Mouse (Mus musculus) liver, adult 2 months (tissue): ENCODE data around the gene Ms4a7.
"Not testable (repeated sequence)": the region's sequence is repeated elsewhere in the genome, so short reads cannot be mapped to it uniquely, and the experiment has no call there.

Experiments
- CTCF ChIP-seq: fragments of 200-500 bp; IDR thresholded peaks from 2 replicates; pipeline ENCODE4 v1.5.1; 2011; ENCODE audit warnings: low read depth, low read length, control low read depth
- POLR2A ChIP-seq: fragments of 200-500 bp; IDR thresholded peaks from 2 replicates; pipeline ENCODE4 v1.6.1; 2011; ENCODE audit warnings: low read length, control low read depth; ENCODE audit not compliant: insufficient read depth; ENCODE audit errors: extremely low read depth

DNA sequence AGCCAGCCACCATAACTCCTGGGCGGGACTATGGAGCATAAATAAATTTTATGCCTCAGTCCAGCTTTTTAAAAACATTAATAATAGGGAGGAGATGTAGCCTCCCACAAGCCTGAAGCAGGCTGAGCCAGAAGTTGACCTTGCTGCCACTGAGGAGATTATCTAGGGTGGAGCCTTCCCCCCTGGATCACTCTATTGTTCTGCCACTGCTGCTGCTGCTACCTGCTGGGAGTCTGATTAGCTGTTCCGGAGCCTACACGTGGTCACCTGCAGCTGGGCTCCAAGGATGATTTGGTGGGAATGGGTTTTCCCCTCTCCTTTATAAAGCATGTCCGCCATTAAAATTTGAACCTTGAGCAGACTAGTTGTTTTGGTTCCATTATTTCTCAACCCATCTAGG is 36.4 kb downstream of the Ms4a7 start:
- TF ChIP-seq POLR2A, CTCF: not testable (repeated sequence)
